Mouse (Mus musculus) ES-E14 (cell line): ENCODE data around the gene Lrtm2.

Experiments
- CHD2 ChIP-seq: IDR thresholded peaks from 2 replicates; pipeline ENCODE4 v1.6.1; 2014; ENCODE audit warnings: mild to moderate bottlenecking, low read depth, low read length, inconsistent platforms
- HCFC1 ChIP-seq: IDR thresholded peaks from 2 replicates; pipeline ENCODE4 v1.6.1; 2012; ENCODE audit warnings: low read length, inconsistent platforms, borderline replicate concordance; ENCODE audit not compliant: insufficient read depth
- ZC3H11A ChIP-seq: IDR thresholded peaks from 2 replicates; pipeline ENCODE4 v1.6.1; 2012; ENCODE audit warnings: low read depth, mild to moderate bottlenecking, inconsistent platforms, low read length, borderline replicate concordance
- ZNF384 ChIP-seq: IDR thresholded peaks from 2 replicates; pipeline ENCODE4 v1.6.1; 2012; ENCODE audit warnings: low read depth, low read length, inconsistent platforms

DNA sequence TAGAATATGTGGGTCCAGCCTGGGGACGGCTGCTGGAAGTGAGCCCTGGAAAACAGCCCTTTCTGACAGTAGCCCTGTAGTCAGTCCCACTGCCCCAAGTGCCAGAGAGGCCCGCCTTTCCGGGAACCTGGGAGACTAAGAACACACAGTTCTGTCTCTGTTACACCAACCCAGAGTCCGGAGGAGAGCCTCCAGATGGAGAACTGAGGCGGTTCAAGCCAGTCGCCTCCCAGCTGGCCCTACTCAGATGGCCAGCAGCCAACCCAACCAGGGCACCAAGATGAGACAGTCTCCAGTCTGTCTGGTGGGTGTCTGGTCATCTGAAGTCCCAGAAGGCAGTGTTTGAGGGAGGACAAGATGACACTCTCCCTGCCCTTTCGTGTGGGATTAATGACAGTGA is 8.8 kb downstream of the Lrtm2 start:
- TF ChIP-seq CHD2 (no peak), ZC3H11A (no peak), HCFC1 (no peak), ZNF384 (no peak)
